19 mouse cellular contexts compared by ENCODE assay signal in genomic region chr3:103647164-103647867, GRCm38 (mm10). TPM values are rescaled to one million over a fixed set of nuclear protein-coding genes. Genes with fewer than 3 reads are reported as not detected.
A peak's percentile ranks its signal among the peaks of the same experiment; 100 is the strongest.
DNase-seq lines count a peak whose midpoint lies in the region; ATAC-seq and TF ChIP-seq lines count a peak whose summit lies in the region.
"Had no signal": no experiment of that assay in that cellular context is flagged by ENCODE, and none has a peak within 500 bp of the region (broad histone marks: within the 10 kb centered on the region; RNA-seq: fewer than 3 reads in every experiment).

No protein-coding gene starts in this region.

- no peak overlapping the region for H3K4me2 ChIP-seq in stomach, embryonic 16.5 days (ENCODE audit: low read depth, low read length)
- no peak overlapping the region for H3K4me2 ChIP-seq in stomach, postnatal 0 days (replicated peaks; ENCODE audit: low read depth)
- H3K4me2 ChIP-seq in lung, embryonic 15.5 days, result no peak overlapping the region
- H3K4me2 ChIP-seq: embryonic facial prominence, embryonic 13.5 days; heart, embryonic 15.5 days; hindbrain, embryonic 15.5 days; liver, embryonic 15.5 days; neural tube, embryonic 12.5 days had no signal

- no peak for TF ChIP-seq EP300 in stomach, postnatal 0 days (optimal IDR thresholded peaks at IDR 0.05)

- 69% methylated on average over 11 of the region's 11 CpGs for WGBS in stomach, embryonic 16.5 days
- 72% methylated on average over 11 of the region's 11 CpGs for WGBS in stomach, postnatal 0 days
- WGBS in lung, embryonic 15.5 days, result 50% methylated on average over 11 of the region's 11 CpGs

- H3K9ac ChIP-seq in stomach, embryonic 16.5 days (ENCODE audit: low read length), result no peak overlapping the region
- H3K9ac ChIP-seq in stomach, postnatal 0 days (ENCODE audit: low read length), result no peak overlapping the region
- H3K9ac ChIP-seq in lung, embryonic 15.5 days, result no peak overlapping the region
- H3K9ac ChIP-seq: embryonic facial prominence, embryonic 13.5 days; forebrain, postnatal 0 days; heart, embryonic 15.5 days; hindbrain, embryonic 15.5 days; liver, embryonic 15.5 days; neural tube, embryonic 12.5 days had no signal

- no peaks in the 10 kb centered on the region for H3K4me1 ChIP-seq in stomach, embryonic 16.5 days (ENCODE audit: control insufficient read depth, insufficient read depth, low read length)
- H3K4me1 ChIP-seq in stomach, postnatal 0 days (replicated peaks; ENCODE audit: control insufficient read depth, insufficient read depth), result no peaks in the 10 kb centered on the region
- H3K4me1 ChIP-seq in lung, embryonic 15.5 days, result peaks cover 15% of the 10 kb centered on the region
- H3K4me1 ChIP-seq: embryonic facial prominence, embryonic 13.5 days; heart, embryonic 15.5 days; liver, embryonic 15.5 days had no signal

- H3K36me3 ChIP-seq in stomach, embryonic 16.5 days (ENCODE audit: control insufficient read depth, insufficient read depth, low read length), result no peaks in the 10 kb centered on the region
- H3K36me3 ChIP-seq in stomach, postnatal 0 days (ENCODE audit: control insufficient read depth, insufficient read depth, low read length), result no peaks in the 10 kb centered on the region
- H3K36me3 ChIP-seq in lung, embryonic 15.5 days, result no peaks in the 10 kb centered on the region
- H3K36me3 ChIP-seq: embryonic facial prominence, embryonic 13.5 days; heart, embryonic 15.5 days; hindbrain, embryonic 15.5 days; liver, embryonic 15.5 days; neural tube, embryonic 12.5 days had no signal

- intact Hi-C loops in heart, postnatal 25 days (cut with DNase I), result no loop called here
- intact Hi-C loops in left cerebral cortex, postnatal 36 days (cut with DNase I), result no loop called here

- no peak for TF ChIP-seq CTCF in stomach, postnatal 0 days (IDR thresholded peaks at IDR 0.05; ENCODE audit: low read depth)

- peak; percentile 44; the same call in 1 of the 2 replicates for ATAC-seq in stomach, embryonic 16.5 days (ENCODE audit: insufficient read depth, low FRiP score)
- no peak for ATAC-seq in stomach, postnatal 0 days (ENCODE audit: low FRiP score, low TSS enrichment)
- peak; percentile 84 for ATAC-seq in lung, embryonic 15.5 days (ENCODE audit: borderline replicate concordance, extremely low read depth, low FRiP score, low TSS enrichment)
- ATAC-seq: activated CD4-positive, CD25-positive, alpha-beta regulatory T cell, adult 4 months; forebrain, postnatal 0 days had no signal

- no peak overlapping the region for H3K27ac ChIP-seq in stomach, embryonic 16.5 days (ENCODE audit: low read length)
- no peak overlapping the region for H3K27ac ChIP-seq in stomach, postnatal 0 days (replicated peaks)
- peak overlapping the region; percentile 72 for H3K27ac ChIP-seq in lung, embryonic 15.5 days
- H3K27ac ChIP-seq: embryonic facial prominence, embryonic 13.5 days; heart, embryonic 15.5 days; hindbrain, embryonic 15.5 days; liver, embryonic 15.5 days; neural tube, embryonic 12.5 days had no signal

- no peak overlapping the region for H3K4me3 ChIP-seq in stomach, embryonic 16.5 days (replicated peaks; ENCODE audit: low read length)
- H3K4me3 ChIP-seq in stomach, postnatal 0 days (ENCODE audit: low read depth, low read length), result no peak overlapping the region
- no peak overlapping the region for H3K4me3 ChIP-seq in lung, embryonic 15.5 days
- H3K4me3 ChIP-seq: embryonic facial prominence, embryonic 13.5 days; heart, embryonic 15.5 days; hindbrain, embryonic 15.5 days; liver, embryonic 15.5 days; neural tube, embryonic 12.5 days had no signal

- no peaks in the 10 kb centered on the region for H3K27me3 ChIP-seq in stomach, embryonic 16.5 days (ENCODE audit: control insufficient read depth, insufficient read depth, low read length)
- no peaks in the 10 kb centered on the region for H3K27me3 ChIP-seq in stomach, postnatal 0 days (ENCODE audit: control insufficient read depth, insufficient read depth, low read length)
- H3K27me3 ChIP-seq in lung, embryonic 15.5 days, result no peaks in the 10 kb centered on the region
- H3K27me3 ChIP-seq: embryonic facial prominence, embryonic 13.5 days; heart, embryonic 15.5 days; hindbrain, embryonic 15.5 days; liver, embryonic 15.5 days; neural tube, embryonic 12.5 days had no signal

- H3K9me3 ChIP-seq in stomach, embryonic 16.5 days (replicated peaks; ENCODE audit: control insufficient read depth, low read length), result no peaks in the 10 kb centered on the region
- H3K9me3 ChIP-seq in stomach, postnatal 0 days (ENCODE audit: control insufficient read depth, low read length), result no peaks in the 10 kb centered on the region
- no peaks in the 10 kb centered on the region for H3K9me3 ChIP-seq in lung, embryonic 15.5 days
- H3K9me3 ChIP-seq: embryonic facial prominence, embryonic 13.5 days; heart, embryonic 15.5 days; hindbrain, embryonic 15.5 days; liver, embryonic 15.5 days; neural tube, embryonic 12.5 days had no signal

- peak; percentile 95 for DNase-seq in heart, adult 11 months
- no peak for DNase-seq in heart, postnatal 25 days (ENCODE audit: low spot score)
- no peak for DNase-seq in stomach, postnatal 0 days (ENCODE audit: low spot score)
- peak; percentile 46 for DNase-seq in skeletal muscle tissue, adult 2 months (ENCODE audit: low read depth, low spot score)
- DNase-seq in left cerebral cortex, postnatal 36 days (ENCODE audit: low spot score in 2 of 2), result no peak
- no peak for DNase-seq in kidney, postnatal 10 days
- DNase-seq: adrenal gland, postnatal 36 days; cerebellum, adult 8-10 months; forebrain, postnatal 0 days; kidney, adult 18-20 months; kidney, postnatal 14 days had no signal

RNA-seq across cellular contexts. Expression of gene Atg4a-ps, which starts 1.4 kb away (rescaled TPM):
- 1 to 10 TPM in 1 of 2 experiments, not detected in 1; 1.8 TPM for total RNA-seq in heart, postnatal 25 days (2021)
- 0.12 and 0.37 TPM in 2 replicates for polyA plus RNA-seq in stomach, embryonic 16.5 days (2015; fragmentation: Nextera tagmentation; extraction: Ambion mirVana)
- 0.19 and 0.21 TPM in 2 replicates for polyA plus RNA-seq in stomach, postnatal 0 days (2015; fragmentation: Nextera tagmentation; extraction: Ambion mirVana)
- polyA plus RNA-seq in lung, embryonic 15.5 days (2015; fragmentation: Nextera tagmentation; extraction: Ambion mirVana), result 0.14 and 0.18 TPM in 2 replicates
- total RNA-seq in left cerebral cortex, postnatal 36 days (2021), result under 1 TPM in 1 of 2 experiments, not detected in 1; 0.62 TPM
- polyA plus RNA-seq: hindbrain, embryonic 15.5 days; neural tube, embryonic 12.5 days had no signal

Comparison
In these comparisons a context has a peak if more than half of its experiments do, and no peak if none do; other contexts are left out.
1. DNase-seq: peak in heart, adult 11 months (single experiment) and skeletal muscle tissue, adult 2 months (single experiment); none in heart, postnatal 25 days (single experiment), stomach, postnatal 0 days (single experiment), left cerebral cortex, postnatal 36 days (0 of 2) and kidney, postnatal 10 days (single experiment).